Mouse (Mus musculus) cerebellum, adult (tissue): ENCODE results near the gene Tk1.
"Not testable (repeated sequence)": the region's sequence is repeated elsewhere in the genome, so short reads cannot be mapped to it uniquely, and the experiment has no call there.

ENCODE experiments used
- ATAC-seq: cut with Nextera tagmentation; 2 replicates; pipeline ENCODE4 v1.9.2; 2017; ENCODE audit warnings: mild to moderate bottlenecking, moderate library complexity, mixed read lengths; ENCODE audit not compliant: insufficient number of reproducible peaks, low FRiP score, low TSS enrichment

The Tk1 gene

DNA sequence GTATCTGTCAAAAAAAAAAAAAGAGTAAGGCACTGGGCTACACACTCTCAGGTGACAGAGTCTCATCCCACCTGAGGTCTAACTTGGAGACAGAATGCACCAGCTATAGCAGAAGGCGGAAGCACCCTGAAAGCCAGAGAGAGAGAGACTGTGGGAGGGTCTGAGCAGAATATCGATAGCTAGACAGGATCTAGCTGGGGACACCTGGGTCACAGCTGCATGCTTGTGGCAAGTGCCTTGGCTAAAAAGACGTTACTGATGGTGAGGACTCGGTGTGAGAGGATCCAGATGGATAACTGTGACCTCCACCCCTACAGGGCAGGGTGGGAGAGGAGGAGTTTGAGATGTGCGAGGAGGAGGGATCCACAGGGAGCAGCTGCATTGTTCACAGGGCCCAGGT, 28.9 kb downstream of the Tk1 start:
- ATAC-seq, result no peak

DNA sequence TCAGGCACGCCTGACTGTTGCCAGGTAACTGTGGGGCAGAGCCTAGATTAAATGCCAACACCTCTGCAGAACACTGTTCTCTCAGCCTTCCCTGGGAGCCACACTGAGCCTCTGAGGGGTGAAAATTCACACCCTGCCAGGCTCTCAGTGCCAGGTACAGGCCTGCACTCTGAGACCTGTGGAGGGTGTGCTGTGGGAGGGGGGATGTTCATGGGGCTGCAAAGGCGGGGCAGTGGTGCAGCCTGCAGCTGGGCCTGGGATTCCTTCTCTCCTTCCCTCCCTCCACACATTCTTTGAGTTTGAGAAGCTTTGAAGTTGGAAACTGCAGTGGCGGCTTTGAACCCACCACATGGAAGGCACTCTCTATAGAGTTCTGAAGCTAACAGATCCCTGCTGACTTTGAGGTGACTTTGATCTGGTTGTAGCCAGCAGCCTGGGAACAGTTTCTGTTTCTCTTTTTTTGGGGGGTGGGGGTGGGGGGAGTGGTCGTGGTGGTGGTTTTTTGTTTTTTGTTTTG, 31.8 kb downstream of the Tk1 start:
- ATAC-seq, result no peak

DNA sequence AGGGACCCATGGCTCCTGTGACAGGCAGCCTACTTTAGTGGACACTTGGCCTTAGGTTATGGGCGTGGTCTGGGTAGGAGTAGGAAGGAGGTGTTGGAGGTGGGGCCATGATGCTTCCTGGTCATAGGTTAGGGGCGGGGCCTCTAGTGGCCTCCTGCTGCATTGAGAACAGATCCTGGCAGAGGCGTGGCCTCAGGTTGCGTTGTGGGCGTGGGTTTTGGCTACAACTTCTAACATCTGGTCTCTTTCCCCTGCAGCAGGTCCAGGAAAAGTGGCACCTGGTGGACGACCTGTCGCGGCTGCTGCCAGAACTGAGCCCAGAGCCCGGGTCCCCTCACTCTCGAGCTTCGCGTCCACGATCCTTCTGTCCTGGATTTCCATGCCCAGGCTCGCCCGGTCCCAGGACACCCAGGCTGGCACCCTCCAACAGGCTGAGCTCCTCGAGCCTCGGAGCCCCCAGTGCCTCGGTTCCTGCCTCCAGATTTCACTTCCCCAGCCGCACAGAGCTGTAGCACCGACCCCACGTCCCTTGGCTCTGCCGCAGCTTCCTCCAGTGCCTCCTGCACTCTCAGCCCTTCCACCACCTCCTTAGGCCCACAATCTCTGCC, 33.5 kb downstream of the Tk1 start:
- ATAC-seq, result no peak

DNA sequence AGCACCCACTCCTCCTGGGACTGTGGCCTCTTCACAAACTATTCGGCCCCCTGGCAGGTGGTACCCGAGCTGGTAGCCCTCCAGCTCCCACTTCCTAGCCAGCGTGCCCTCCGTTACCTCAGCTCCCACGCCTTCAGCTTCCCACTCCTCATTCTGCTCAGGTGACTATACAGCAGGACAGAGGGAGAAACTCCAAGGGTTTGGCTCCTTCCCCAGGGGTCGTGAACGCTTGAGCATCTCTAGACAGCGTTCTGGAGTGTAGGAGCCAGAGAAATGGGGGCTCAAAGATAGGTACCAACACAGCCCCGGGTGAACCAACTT, 34.5 kb downstream of the Tk1 start:
- no peak for ATAC-seq

DNA sequence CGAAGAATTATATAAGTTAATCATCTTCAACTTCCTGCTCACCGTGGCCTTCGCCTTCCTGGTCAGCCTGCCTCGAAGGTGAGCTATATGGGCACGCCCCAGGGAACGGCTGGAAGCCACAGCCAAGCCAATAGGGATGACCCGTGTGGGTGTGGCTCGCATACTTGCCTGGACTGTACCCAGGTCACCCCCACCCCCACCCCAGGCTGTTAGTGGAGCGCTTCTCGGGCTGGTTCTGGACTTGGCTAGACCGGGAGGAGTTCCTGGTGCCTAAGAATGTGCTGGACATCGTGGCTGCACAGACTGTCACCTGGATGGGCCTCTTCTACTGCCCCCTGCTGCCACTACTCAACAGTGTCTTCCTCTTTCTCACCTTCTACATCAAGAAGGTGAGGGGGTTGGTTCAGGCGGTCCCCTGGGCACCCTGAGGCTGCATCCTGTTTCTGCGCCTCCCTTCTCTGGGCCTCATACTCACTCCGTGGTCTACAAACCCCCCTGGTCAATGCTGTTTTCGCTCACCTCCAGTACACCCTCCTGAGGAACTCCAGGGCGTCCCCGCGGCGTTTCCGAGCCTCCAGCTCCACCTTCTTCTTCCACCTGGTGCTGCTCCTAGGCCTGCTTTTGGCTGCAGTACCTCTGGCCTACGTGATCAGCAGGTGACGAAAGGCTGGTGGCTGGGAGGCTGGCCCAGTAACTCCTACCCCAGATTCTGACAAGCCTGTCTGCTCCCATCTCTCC, 35.0 kb downstream of the Tk1 start:
- ATAC-seq, result no peak

DNA sequence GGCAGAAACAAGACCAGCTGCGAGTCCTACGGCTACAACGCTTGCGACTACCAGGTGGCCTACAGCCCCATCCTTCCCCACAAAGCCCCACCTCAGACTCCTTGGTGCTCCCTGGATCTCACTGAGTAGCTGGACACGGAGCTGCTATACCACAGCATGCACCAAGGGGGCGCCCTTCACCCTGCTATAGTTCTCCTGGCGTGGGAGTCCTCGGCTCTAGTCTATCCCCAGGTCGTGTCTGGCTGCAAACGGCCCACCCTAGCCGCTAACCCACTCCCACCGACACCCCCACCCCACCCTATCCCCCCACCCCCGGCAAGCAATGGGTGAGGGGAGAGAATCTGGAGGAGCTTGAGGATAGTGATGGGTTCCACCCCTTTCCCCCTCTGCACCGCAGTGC, 35.6 kb downstream of the Tk1 start:
- no peak for ATAC-seq

DNA sequence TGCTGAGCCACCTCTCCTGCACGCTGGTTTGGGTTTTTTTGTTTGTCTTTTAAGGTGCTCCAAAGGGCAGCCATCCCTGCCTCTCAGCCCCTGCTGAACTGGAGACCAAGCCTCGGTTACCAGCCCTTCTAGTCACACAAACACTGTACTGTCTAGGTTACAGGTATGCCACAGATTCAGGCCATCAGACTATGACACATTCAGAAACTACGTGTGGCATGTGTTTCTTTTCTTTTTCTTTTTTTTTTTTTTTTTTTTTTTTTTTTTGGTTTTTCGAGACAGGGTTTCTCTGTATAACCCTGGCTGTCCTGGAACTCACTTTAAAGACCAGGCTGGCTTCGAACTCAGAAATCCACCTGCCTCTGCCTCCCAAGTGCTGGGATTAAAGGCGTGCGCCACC, 37.4 kb downstream of the Tk1 start:
- ATAC-seq, result not testable (repeated sequence)

DNA sequence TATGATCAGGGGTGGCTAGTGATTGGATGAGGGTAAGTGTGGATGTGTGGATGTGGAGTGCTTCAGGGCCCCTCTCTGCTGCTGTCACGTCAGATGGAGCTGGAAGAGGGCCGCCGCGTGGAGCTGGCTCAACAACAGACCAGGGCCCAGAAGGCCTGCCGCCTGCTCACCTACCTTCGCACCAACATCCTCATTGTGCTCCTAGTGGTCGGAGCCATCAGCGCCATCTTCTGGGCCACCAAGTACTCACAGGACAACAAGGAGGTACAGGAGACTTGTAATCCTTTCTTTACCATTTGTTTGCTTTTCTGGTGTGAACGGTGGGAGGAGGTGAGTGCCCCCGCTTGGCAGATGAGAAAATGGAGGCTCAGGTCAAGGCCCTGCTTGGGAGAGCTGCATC, 39.6 kb downstream of the Tk1 start:
- ATAC-seq, result no peak

DNA sequence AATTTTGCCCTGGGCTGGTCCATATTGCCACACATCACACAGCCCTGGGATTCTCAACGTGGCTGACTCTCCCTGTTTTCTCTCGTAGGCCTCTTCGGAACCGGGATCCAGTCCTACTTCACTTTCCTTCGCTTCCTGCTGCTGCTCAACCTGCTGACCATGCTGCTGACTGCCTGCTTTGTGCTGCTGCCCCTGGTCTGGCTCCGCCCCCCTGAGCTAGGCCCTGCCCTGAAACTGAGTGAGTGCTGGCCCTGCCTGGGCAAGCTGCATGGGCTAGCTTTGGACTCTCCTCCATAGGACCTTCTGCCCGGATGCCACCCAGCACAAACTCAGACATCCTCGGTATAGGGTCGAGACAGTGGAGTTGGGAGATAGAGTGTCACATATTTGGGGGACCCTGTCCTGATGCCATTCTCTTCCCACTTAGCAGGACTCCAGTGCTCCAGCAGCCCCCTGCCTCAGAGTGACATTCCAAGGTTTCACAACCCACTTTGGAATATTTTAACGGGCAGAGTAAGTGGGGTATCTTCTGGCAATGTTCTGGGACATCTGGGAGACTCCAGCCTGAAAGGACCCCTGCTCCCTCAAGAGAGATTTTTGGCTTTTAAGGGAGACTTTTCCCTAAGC, 42.1 kb downstream of the Tk1 start:
- ATAC-seq, result no peak

DNA sequence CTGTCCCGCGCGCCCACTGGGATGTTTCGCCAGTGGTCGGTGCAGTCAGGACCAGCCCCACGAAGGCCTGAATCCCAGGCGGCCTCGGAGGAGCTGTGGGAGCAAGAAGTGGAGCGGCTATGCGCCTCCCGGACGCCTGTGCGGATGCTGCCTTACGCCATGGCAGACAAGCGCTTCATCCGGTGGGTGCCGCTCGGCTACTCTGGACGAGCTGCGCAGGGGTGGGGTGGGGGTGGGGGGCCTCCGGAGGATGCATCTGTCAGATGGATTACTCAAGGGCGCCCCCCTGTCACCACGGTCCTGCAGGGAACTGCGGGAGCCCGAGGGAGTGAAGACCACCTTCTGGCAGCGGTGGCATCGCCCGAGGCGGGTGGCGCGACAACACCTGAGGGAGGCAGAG, 42.8 kb downstream of the Tk1 start:
- no peak for ATAC-seq

DNA sequence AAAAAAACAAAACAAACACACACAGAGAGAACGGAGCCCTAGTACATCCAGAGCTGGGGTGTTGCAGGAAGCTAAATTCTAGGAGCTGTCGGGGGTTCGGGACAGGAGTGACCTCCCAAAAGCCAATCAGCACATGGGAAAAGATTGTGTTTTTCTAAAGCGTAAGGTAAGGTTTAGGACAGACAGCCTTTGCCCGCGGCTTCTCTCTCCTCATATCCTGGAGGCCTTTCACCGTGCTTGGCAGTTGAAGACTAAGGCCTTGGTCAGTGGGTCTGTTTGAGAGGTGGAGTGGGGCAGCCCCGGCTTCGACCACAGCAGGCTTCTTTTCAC, 43.2 kb downstream of the Tk1 start:
- no peak for ATAC-seq

DNA sequence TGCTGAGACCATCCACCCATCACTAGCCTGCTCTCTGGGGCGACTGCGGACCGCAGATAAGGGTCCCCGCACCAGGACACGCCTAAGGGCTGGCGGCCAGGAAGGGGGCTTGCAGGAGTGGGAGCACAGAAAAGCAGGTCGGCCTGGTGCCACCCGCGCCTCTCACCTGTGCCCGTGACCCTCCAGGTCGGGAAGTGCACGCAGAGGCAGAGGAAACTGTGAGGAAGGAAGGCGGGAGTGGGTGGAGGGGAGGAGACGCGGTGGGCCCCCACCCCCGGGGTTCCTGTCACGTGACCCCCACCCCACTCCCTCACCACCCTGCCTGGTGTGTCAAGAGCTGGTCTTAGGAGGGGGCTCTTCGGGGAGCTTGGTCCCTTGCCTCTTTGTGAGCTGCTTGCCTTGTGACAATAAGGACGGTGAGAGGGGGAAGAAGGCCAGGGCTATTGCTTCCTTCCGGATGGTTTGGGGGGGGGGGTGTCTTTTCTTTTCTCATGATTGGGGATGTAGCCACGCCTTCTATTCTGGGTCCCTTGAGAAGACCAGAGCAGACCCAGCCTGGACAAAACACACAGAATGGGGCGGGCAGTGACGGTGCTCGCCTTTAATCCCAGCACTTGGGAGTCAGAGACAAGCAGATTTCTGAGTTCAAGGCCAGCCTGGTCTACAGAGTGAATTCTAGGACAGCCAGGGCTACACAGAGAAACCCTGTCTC, 43.7 kb downstream of the Tk1 start, which contains the start of the genes Tmc8 and Tmc6:
Gene Tmc8, plus strand, starts transcription at position 84 of the 712 bp plus-strand sequence.
Gene Tmc6, minus strand, starts transcription at position 206 of the 712 bp plus-strand sequence.
- no peak for ATAC-seq

DNA sequence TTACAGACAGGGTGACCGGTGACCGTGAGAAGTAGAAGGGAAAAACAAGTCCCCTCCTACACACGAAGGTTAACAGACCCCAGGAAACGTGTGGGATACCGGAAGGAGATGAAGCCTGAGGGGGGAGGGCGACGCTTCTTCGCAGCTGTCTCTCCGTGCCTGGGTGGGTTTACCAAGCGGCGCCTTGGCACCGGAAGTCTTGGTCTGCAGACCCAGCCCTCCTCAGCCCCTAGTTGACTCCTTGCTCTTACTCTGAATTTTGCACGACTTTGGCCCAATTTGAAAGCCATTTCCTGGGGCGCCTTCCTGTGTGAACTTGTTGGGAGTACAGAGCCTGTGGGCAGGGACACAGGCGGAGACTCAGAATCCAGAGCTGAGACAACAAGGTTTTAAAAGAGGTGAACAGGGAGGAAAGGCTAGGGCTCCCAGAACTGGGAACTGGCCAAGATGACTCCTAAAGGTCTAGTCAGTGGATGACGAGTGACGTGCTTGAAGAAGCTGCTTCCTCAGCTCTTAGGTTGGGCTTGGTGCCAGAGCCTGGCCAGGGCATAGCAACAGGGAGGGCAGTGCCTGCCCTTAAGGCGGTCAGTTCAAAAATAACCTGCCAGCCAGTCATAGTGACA, 44.6 kb downstream of the Tk1 start:
- ATAC-seq, result no peak

DNA sequence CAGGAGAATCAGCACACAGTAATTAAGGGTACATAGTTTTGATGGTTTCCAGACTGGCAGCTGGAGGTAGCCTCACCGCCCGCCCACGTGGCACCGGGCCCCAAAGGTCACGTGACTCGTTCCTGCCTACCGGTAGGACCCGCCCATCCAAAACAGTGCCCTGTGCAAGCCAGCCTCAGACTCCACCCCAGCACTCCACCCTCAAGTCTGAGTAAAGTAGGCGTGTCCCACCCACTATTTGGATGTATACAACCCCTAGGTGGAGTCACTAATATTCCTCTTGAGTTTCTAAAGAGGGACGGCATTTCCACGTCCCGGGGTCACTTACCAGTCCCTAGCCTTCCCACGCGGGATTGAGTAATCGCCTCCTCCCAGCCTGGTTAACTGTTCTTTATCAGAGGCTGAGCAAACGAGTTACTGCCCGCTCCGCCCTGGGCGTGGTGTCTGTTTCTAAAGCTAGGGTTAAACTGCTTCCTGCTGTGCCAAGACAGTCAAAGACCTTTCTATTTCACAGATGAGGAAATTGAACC, 45.2 kb downstream of the Tk1 start:
- ATAC-seq, result no peak

DNA sequence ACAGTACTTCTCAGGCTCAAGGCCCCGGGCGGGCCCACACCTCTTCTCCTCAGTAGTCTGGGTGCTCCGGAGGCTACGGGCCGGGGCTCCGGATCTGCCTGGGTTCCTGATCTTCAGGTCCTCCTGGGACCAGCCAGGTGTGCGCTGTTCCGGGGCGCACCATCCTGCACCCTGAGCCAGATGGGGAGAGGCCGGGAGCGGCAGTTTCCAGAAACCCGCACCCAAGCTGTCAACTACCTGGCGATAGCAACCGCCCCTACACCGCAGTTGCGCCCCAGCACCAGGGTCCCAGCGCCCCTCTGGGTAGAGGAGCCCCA, 45.7 kb downstream of the Tk1 start:
- no peak for ATAC-seq

DNA sequence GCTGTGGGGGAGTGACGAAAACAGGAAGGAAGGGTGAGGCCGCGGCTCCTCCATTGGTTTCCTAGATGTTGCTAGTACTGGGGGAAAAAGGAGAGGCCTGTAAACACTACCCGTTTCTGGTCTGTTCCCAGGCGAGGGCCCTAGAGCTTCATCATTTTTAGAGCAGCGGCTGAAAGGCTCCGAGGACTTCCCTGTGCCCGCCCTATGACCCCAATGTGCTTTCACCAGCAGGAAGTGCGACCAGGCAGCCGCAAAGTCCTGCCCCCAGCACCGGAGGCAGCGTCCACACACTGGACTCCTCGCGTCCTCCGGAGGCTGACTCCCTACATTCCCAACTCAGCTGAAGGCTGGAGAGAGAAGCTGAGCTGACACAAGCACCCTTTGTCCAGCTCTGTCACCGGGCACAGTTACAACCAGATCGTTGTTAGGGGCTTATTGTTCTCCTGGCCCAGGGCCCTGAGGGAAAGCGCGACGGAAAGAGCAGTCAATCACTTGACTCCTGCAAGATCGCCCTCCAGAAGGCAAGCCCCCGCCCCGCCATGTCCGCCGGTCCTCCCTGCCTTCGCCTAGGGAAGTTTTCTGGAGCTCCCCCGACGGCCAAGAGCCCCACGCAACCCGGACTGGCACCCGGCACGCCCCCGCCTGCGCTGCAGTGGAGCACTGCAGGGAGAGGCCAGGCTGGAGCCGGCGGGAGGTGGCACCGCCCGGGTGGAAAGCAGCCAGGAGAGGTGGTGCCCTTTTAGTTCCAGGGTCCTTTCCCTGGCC, 46.3 kb downstream of the Tk1 start:
- no peak for ATAC-seq

DNA sequence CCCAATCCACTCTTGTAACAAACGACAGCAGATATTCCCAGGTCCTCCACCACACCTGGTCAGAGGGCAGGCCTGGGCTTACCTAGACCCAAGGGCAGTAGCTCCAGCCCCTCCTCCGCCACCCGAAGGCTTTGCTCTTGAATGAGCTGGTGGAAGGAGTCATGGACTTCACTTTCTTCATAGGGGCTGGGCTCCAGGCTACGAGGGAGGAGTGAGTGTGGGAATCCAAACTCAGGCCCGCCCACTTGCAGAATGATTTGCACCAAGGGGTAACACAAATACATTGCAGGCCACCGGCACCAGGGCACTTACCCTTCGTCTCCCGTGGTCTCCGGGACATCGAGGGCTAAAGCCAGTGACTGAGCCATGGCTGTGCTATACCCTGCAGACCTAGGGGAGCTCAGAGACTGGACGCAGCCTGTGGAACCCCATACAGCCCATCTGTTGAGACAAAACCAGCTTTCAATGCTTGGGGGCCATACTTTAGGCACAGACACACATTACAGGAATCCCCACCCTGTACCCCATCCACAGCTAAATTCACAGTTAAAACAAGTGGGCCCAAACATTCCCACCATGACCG, 47.0 kb downstream of the Tk1 start:
- no peak for ATAC-seq

DNA sequence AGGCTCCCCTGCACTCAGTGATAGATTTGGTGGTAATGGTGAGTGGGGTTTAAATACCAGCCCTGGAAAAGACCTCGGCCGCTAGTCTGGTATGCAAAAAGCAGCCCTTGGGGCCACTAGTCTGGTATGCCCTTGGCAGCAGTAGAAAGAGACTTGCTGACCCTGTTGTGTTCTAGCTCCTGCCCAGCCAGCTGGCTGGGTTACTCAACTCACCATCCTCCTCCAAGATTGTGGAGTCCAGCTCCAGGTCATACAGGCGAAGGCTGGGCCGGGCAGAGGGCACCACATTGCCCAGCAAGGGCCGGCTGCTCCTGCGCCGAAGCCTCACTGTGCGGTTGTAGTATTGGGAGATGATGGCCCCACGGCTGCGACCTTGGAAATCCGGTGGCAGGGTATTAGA, 47.9 kb downstream of the Tk1 start:
- no peak for ATAC-seq

DNA sequence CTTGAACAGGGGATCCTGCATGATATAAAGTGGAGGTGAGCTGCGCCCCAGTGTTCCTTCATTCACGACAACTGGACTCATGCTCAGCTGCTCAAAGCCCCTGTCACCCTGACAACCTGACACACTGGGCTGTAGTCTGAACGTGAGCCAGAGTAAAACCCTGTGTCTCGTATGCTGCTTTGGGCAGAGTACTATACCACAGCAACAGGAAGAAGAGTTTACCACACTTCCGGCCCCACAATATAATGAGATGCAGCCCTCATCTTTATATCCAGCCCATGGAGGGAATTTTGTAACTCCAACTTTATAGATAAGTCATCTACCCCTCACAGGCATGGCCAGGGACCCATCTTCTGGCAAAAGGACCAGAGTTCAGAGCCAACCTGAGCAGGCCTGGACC, 48.8 kb downstream of the Tk1 start:
- no peak for ATAC-seq
